Mouse (Mus musculus) MEL (cell line): ENCODE measurements around the gene Depdc5. TPM values are rescaled to one million over a fixed set of nuclear protein-coding genes. Genes with fewer than 3 reads are reported as not detected.

Source experiments
- DNase-seq: peaks from one replicate; pipeline ENCODE4 v3.0.0; 2011; ENCODE audit warnings: low read depth, low spot score
- H3K27ac ChIP-seq: 2 replicates; pipeline ENCODE4 v1.5.1; 2012; ENCODE audit warnings: low read depth, mild to moderate bottlenecking, control low read depth, low read length, moderate library complexity; ENCODE audit not compliant: control insufficient read depth
- H3K27me3 ChIP-seq, 2 experiments: fragments of 150-350 bp in 1 of 2; sonication (generic) in 1 of 2; 2 replicates each; pipeline ENCODE4 v1.6.1; 2012; ENCODE audit warnings: low read length in 2 of 2, mild to moderate bottlenecking in 2 of 2, improper control_type of control experiment in 1 of 2, moderate library complexity in 1 of 2; ENCODE audit not compliant: insufficient read depth in 2 of 2, control insufficient read depth in 1 of 2
- H3K36me3 ChIP-seq, 2 experiments: 2 replicates each; pipeline ENCODE4 v1.6.1; 2012 to 2014; ENCODE audit warnings: low read length in 2 of 2, improper control_type of control experiment in 1 of 2, inconsistent platforms in 1 of 2, mild to moderate bottlenecking in 1 of 2; ENCODE audit not compliant: insufficient read depth in 2 of 2, control insufficient read depth in 1 of 2
- H3K4me1 ChIP-seq, 2 experiments: fragments of 150-350 bp in 1 of 2; sonication (generic) in 1 of 2; 2 replicates each; pipeline ENCODE4 v1.6.1; 2012; ENCODE audit warnings: low read length in 2 of 2, improper control_type of control experiment in 1 of 2, mild to moderate bottlenecking in 1 of 2; ENCODE audit not compliant: insufficient read depth in 2 of 2, control insufficient read depth in 1 of 2
- H3K4me3 ChIP-seq, 2 experiments: fragments of 150-350 bp in 1 of 2; sonication (generic) in 1 of 2; 2 replicates each; pipeline ENCODE4 v1.5.1; 2012; ENCODE audit warnings: low read depth in 2 of 2, low read length in 2 of 2, mild to moderate bottlenecking in 2 of 2, moderate library complexity in 2 of 2, control low read depth in 1 of 2, improper control_type of control experiment in 1 of 2; ENCODE audit not compliant: control insufficient read depth in 1 of 2, insufficient read depth in 1 of 2
- H3K79me2 ChIP-seq: 2 replicates; pipeline ENCODE4 v1.6.1; 2012; ENCODE audit warnings: mild to moderate bottlenecking, low read length, moderate library complexity; ENCODE audit not compliant: control insufficient read depth, poor library complexity, insufficient read depth
- H3K9ac ChIP-seq: 2 replicates; pipeline ENCODE4 v1.6.1; 2012; ENCODE audit warnings: low read depth, mild to moderate bottlenecking, control low read depth, low read length, moderate library complexity; ENCODE audit not compliant: control insufficient read depth, poor library complexity, severe bottlenecking
- H3K9me3 ChIP-seq: fragments of 150-350 bp; sonication (generic); replicated peaks from 2 replicates; pipeline ENCODE4 v1.6.1; 2012; ENCODE audit warnings: mild to moderate bottlenecking, low read length, improper control_type of control experiment, moderate library complexity; ENCODE audit not compliant: insufficient read depth
- BHLHE40 ChIP-seq: IDR thresholded peaks from 2 replicates; pipeline ENCODE4 v1.6.1; 2012; ENCODE audit warnings: low read depth, mild to moderate bottlenecking, inconsistent platforms, low read length, improper control_type of control experiment, borderline replicate concordance
- CHD2 ChIP-seq: IDR thresholded peaks from 2 replicates; pipeline ENCODE4 v1.6.1; 2011; ENCODE audit warnings: low read length, improper control_type of control experiment
- CTCF ChIP-seq, 3 experiments: IDR thresholded peaks in 2 of 3; conservative IDR thresholded peaks in 1 of 3; 2 replicates each; pipeline ENCODE4 v1.5.1; 2011 to 2012; ENCODE audit warnings: low read length in 3 of 3, low read depth in 2 of 3, mild to moderate bottlenecking in 2 of 3, improper control_type of control experiment in 1 of 3, inconsistent platforms in 1 of 3, mixed read lengths in 1 of 3, moderate library complexity in 1 of 3; ENCODE audit not compliant: control insufficient read depth in 1 of 3, insufficient read depth in 1 of 3, poor library complexity in 1 of 3, severe bottlenecking in 1 of 3
- ETS1 ChIP-seq: IDR thresholded peaks from 2 replicates; pipeline ENCODE4 v1.6.1; 2012; ENCODE audit warnings: low read depth, mild to moderate bottlenecking, inconsistent platforms, low read length, improper control_type of control experiment, moderate library complexity
- MAFK ChIP-seq: IDR thresholded peaks from 2 replicates; pipeline ENCODE4 v1.6.1; 2011; ENCODE audit warnings: low read depth, mild to moderate bottlenecking, low read length, improper control_type of control experiment, borderline replicate concordance
- MEF2A ChIP-seq: IDR thresholded peaks from 2 replicates; pipeline ENCODE4 v1.6.1; 2014; ENCODE audit warnings: low read depth, mild to moderate bottlenecking, inconsistent platforms, low read length, improper control_type of control experiment; ENCODE audit not compliant: poor library complexity, insufficient replicate concordance, severe bottlenecking; ENCODE audit errors: extremely low read depth
- MYB ChIP-seq: IDR thresholded peaks from 2 replicates; pipeline ENCODE4 v1.6.1; 2011; ENCODE audit warnings: mild to moderate bottlenecking, low read depth, low read length, improper control_type of control experiment
- MYC ChIP-seq: IDR thresholded peaks from 2 replicates; pipeline ENCODE4 v1.6.1; 2011; ENCODE audit warnings: low read depth, mild to moderate bottlenecking, low read length, improper control_type of control experiment, moderate library complexity
- POLR2AphosphoS5 ChIP-seq: IDR thresholded peaks from 2 replicates; pipeline ENCODE4 v1.6.1; 2012; ENCODE audit warnings: low read depth, borderline replicate concordance, mild to moderate bottlenecking, inconsistent platforms, low read length, moderate library complexity, mixed read lengths
- RAD21 ChIP-seq: IDR thresholded peaks from 2 replicates; pipeline ENCODE4 v1.6.1; 2011; ENCODE audit warnings: mild to moderate bottlenecking, low read depth, low read length, improper control_type of control experiment
- SMC3 ChIP-seq: IDR thresholded peaks from 2 replicates; pipeline ENCODE4 v1.6.1; 2011; ENCODE audit warnings: low read depth, low read length, improper control_type of control experiment
- TAL1 ChIP-seq: IDR thresholded peaks from 2 replicates; pipeline ENCODE4 v1.6.1; 2012; ENCODE audit warnings: mild to moderate bottlenecking, inconsistent platforms, low read length, moderate library complexity, mixed read lengths
- UBTF ChIP-seq: IDR thresholded peaks from 2 replicates; pipeline ENCODE4 v1.6.1; 2012; ENCODE audit warnings: low read depth, mild to moderate bottlenecking, inconsistent platforms, low read length, improper control_type of control experiment, moderate library complexity, borderline replicate concordance; ENCODE audit not compliant: insufficient read depth
- ZMIZ1 ChIP-seq: IDR thresholded peaks from 2 replicates; pipeline ENCODE4 v1.6.1; 2012; ENCODE audit warnings: low read depth, mild to moderate bottlenecking, inconsistent platforms, low read length, improper control_type of control experiment, moderate library complexity
- ZNF384 ChIP-seq: IDR thresholded peaks from 2 replicates; pipeline ENCODE4 v1.6.1; 2012; ENCODE audit warnings: low read depth, mild to moderate bottlenecking, inconsistent platforms, low read length, improper control_type of control experiment
- polyA plus RNA-seq, 2 experiments: library from polyadenylated mRNA; stranded (reverse) in 1 of 2; unstranded in 1 of 2; fragments of >175 nt in 1 of 2; fragments of >200 nt in 1 of 2; gene quantifications; 2 replicates each; pipeline versions ENCODE4 v1.2.1 to v1.2.4; 2012; ENCODE audit warnings: low replicate concordance in 2 of 2, low read depth in 1 of 2; ENCODE audit not compliant: insufficient read length in 2 of 2, insufficient read depth in 1 of 2, missing spikeins in 1 of 2
- total RNA-seq: library from RNA; depleted of rRNA; stranded (reverse); fragments of 300-350 nt; gene quantifications from 2 replicates; pipeline ENCODE4 v1.2.3, GENCODE M21; 2012

The Depdc5 gene
- total and polyA plus RNA-seq, 3 experiments = 20.3 to 23.9 TPM; not detected in 1

- Histone ChIP-seq H3K4me3 (no peak overlapping the region), H3K79me2 (no peaks in the 10 kb centered on the region), H3K36me3 (peaks cover 0 to 2% of the 10 kb centered on the region in 2 experiments; a peak in 2 of 4 replicates), H3K27me3 (no peaks in the 10 kb centered on the region), H3K27ac (no peak overlapping the region), H3K9ac (no peak overlapping the region), H3K9me3 (no peaks in the 10 kb centered on the region), H3K4me1 (no peaks in the 10 kb centered on the region)
- TF ChIP-seq ZMIZ1 (no peak), TAL1 (no peak), UBTF (no peak), MEF2A (no peak), BHLHE40 (no peak), CTCF (IDR thresholded peaks at IDR 0.05 in 2 of 3, conservative IDR thresholded peaks at IDR 0.05 in 1 of 3; ENCODE audit: control insufficient read depth in 1 of 3, insufficient read depth in 1 of 3, low read depth in 2 of 3, low read length in 3 of 3, poor library complexity in 1 of 3, severe bottlenecking in 1 of 3) (no peak), MYB (no peak), MAFK (no peak), ETS1 (no peak), CHD2 (no peak), SMC3 (no peak), ZNF384 (no peak), POLR2AphosphoS5 (no peak)
- no peak for DNase-seq
These were observed 44.0 kb downstream of the Depdc5 start for GRCm38 (mm10) chr5:32907496-32907895.

- Histone ChIP-seq H3K4me3 (no peak overlapping the region), H3K36me3 (no peaks in the 10 kb centered on the region)
These were observed 50.6 kb downstream of the Depdc5 start for GRCm38 (mm10) chr5:32914071-32914470.

More at GRCm38 (mm10) chr5:32914071-32914470, 50.6 kb downstream of the Depdc5 start:
- Histone ChIP-seq H3K9ac (no peak overlapping the region), H3K27me3 (no peaks in the 10 kb centered on the region), H3K27ac (no peak overlapping the region), H3K79me2 (no peaks in the 10 kb centered on the region), H3K9me3 (no peaks in the 10 kb centered on the region), H3K4me1 (no peaks in the 10 kb centered on the region)
- peak; percentile 24 for DNase-seq
- TF ChIP-seq MYC = 0 out of 2 replicates have a peak, but pooled peaks have one; percentile 56
- peak; percentile 14 to 36 (median 35); a peak in 3 of 6 replicates for TF ChIP-seq CTCF (IDR thresholded peaks at IDR 0.05 in 2 of 3, conservative IDR thresholded peaks at IDR 0.05 in 1 of 3; ENCODE audit: control insufficient read depth in 1 of 3, insufficient read depth in 1 of 3, low read depth in 2 of 3, low read length in 3 of 3, poor library complexity in 1 of 3, severe bottlenecking in 1 of 3)
- TF ChIP-seq RAD21 = peak; percentile 34
- TF ChIP-seq MEF2A = no peak
- TF ChIP-seq SMC3 = peak; percentile 60
